Mouse (Mus musculus): ENCODE data around the gene Rab43. TPM values are rescaled to one million over a fixed set of nuclear protein-coding genes. Genes with fewer than 3 reads are reported as not detected.

The Rab43 gene
- polyA plus RNA-seq, 1 experiment from 2014 or later = 10.8 TPM

DNA sequence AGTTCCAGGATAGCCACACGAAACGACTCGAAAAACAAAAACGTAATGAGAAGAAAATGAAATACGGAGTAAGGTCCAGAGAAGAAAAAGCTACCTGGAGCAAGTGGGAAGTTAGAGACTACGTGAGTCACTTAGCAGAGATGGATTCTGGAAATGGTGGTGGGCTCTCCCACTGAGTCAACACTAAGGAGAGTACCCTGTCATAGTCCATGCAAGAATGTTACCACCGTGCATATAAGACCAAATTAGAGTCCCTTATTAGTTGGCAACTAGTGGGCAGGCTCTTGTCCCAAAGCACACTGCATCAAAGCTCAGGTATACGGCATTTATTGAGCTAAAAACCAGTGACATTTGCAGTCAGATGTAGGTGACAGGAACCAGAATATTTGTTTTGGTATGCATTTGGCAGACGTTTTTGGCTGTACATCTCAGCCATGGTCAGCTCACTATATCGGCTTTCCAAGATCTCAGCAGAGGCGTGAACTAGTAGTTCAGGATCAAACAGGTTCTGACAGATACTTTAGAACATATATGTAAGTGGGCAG lies 27.9 kb upstream of the Rab43 start:
- Histone ChIP-seq H3K4me1 (peaks cover 10% of the 10 kb centered on the region; the same call in 1 of the 2 replicates), H3K27ac (no peak overlapping the region), H3K4me2 (replicated peaks) (0 out of 2 replicates have a peak overlapping the region, but pooled peaks have one; percentile 82), H3K36me3 (peaks cover 37% of the 10 kb centered on the region), H3K9me3 (no peaks in the 10 kb centered on the region), H3K9ac (0 out of 2 replicates have a peak overlapping the region, but pooled peaks have one; percentile 73), H3K4me3 (no peak overlapping the region), H3K27me3 (replicated peaks) (no peaks in the 10 kb centered on the region)
- no peak for ATAC-seq (ENCODE audit: low FRiP score, low read depth)
- WGBS = 62% methylated on average over 11 of the region's 11 CpGs

GRCm38 (mm10) chr6:87838551-87839197 lies 26.7 kb upstream of the Rab43 start, which contains the start of gene Isy1:
Gene Isy1, minus strand, starts transcription at chr6:87838798.
- Histone ChIP-seq H3K9ac (peak within 1 kb of the TSS; percentile 73), H3K27ac (peak within 1 kb of the TSS; percentile 85), H3K36me3 (peaks cover 33% of the 10 kb centered on the region), H3K4me1 (peaks cover 10% of the 10 kb centered on the region; the same call in 1 of the 2 replicates), H3K9me3 (no peaks in the 10 kb centered on the region), H3K4me2 (replicated peaks) (peak within 1 kb of the TSS; percentile 82), H3K27me3 (replicated peaks) (no peaks in the 10 kb centered on the region), H3K4me3 (peak within 1 kb of the TSS; percentile 64)
- ATAC-seq (ENCODE audit: low FRiP score, low read depth) = peak; percentile 97
- whole genome bisulfite sequencing = under 1% methylated on average over 46 of the region's 46 CpGs

- Histone ChIP-seq H3K27ac (no peak within 1 kb of the TSS), H3K36me3 (peaks cover 36% of the 10 kb centered on the region), H3K9ac (no peak within 1 kb of the TSS), H3K9me3 (no peaks in the 10 kb centered on the region), H3K27me3 (replicated peaks) (no peaks in the 10 kb centered on the region), H3K4me3 (no peak within 1 kb of the TSS), H3K4me2 (replicated peaks) (no peak within 1 kb of the TSS), H3K4me1 (peaks cover 10% of the 10 kb centered on the region; the same call in 1 of the 2 replicates)
- 93% methylated on average over 7 of the region's 7 CpGs for WGBS
- ATAC-seq (ENCODE audit: low FRiP score, low read depth) = no peak
Observed at GRCm38 (mm10) chr6:87835695-87836094, 23.7 kb upstream of the Rab43 start, which contains the start of gene Gm45140. Gene Gm45140, minus strand, starts transcription at chr6:87835795.

DNA sequence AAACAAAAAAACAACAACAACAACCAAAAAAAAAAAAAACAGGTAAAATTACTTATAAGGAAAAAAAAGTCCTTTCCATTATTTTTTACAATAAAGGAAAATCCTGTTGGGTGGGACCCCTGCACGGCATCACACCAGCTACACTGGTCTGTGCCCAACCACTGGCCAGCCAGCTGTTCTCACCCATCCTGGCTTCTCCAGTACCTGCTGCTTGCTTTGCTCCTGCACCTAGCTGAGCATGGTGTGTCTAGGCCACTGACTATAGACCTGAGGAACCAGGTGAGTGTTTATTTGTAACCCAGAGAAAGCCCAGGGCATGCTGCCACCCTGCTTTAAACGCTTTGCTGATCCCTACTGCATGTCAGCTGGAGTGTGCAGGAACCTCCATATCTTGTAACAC lies 8.4 kb upstream of the Rab43 start:
- WGBS = 98% methylated on average over 2 of the region's 2 CpGs
- Histone ChIP-seq H3K36me3 (peaks cover 96% of the 10 kb centered on the region), H3K27me3 (replicated peaks) (no peaks in the 10 kb centered on the region), H3K4me1 (no peaks in the 10 kb centered on the region), H3K4me3 (no peak overlapping the region), H3K4me2 (replicated peaks) (no peak overlapping the region), H3K9me3 (no peaks in the 10 kb centered on the region), H3K9ac (no peak overlapping the region), H3K27ac (no peak overlapping the region)
- ATAC-seq (ENCODE audit: low FRiP score, low read depth) = no peak

GRCm38 (mm10) chr6:87814486-87814885 lies 2.5 kb upstream of the Rab43 start:
- H3K4me3 ChIP-seq = no peak overlapping the region
- no peak overlapping the region for H3K4me2 ChIP-seq (replicated peaks)
- no peak overlapping the region for H3K9ac ChIP-seq
- no peaks in the 10 kb centered on the region for H3K27me3 ChIP-seq (replicated peaks)
- 92% methylated on average over 5 of the region's 5 CpGs for WGBS
- no peaks in the 10 kb centered on the region for H3K9me3 ChIP-seq
- ATAC-seq (ENCODE audit: low FRiP score, low read depth) = no peak
- H3K4me1 ChIP-seq = peaks cover 11% of the 10 kb centered on the region
- H3K36me3 ChIP-seq = peaks cover 54% of the 10 kb centered on the region
- H3K27ac ChIP-seq = no peak overlapping the region

GRCm38 (mm10) chr6:87812656-87813055 lies 692 bp upstream of the Rab43 start:
- 93% methylated on average over 1 of the region's 1 CpGs for WGBS
- no peak overlapping the region for H3K27ac ChIP-seq
- H3K27me3 ChIP-seq (replicated peaks) = no peaks in the 10 kb centered on the region
- no peak overlapping the region for H3K9ac ChIP-seq
- no peak for ATAC-seq (ENCODE audit: low FRiP score, low read depth)
- H3K4me2 ChIP-seq (replicated peaks) = peak overlapping the region; percentile 96
- no peaks in the 10 kb centered on the region for H3K9me3 ChIP-seq
- no peak overlapping the region for H3K4me3 ChIP-seq
- H3K4me1 ChIP-seq = peaks cover 11% of the 10 kb centered on the region
- H3K36me3 ChIP-seq = peaks cover 35% of the 10 kb centered on the region

DNA sequence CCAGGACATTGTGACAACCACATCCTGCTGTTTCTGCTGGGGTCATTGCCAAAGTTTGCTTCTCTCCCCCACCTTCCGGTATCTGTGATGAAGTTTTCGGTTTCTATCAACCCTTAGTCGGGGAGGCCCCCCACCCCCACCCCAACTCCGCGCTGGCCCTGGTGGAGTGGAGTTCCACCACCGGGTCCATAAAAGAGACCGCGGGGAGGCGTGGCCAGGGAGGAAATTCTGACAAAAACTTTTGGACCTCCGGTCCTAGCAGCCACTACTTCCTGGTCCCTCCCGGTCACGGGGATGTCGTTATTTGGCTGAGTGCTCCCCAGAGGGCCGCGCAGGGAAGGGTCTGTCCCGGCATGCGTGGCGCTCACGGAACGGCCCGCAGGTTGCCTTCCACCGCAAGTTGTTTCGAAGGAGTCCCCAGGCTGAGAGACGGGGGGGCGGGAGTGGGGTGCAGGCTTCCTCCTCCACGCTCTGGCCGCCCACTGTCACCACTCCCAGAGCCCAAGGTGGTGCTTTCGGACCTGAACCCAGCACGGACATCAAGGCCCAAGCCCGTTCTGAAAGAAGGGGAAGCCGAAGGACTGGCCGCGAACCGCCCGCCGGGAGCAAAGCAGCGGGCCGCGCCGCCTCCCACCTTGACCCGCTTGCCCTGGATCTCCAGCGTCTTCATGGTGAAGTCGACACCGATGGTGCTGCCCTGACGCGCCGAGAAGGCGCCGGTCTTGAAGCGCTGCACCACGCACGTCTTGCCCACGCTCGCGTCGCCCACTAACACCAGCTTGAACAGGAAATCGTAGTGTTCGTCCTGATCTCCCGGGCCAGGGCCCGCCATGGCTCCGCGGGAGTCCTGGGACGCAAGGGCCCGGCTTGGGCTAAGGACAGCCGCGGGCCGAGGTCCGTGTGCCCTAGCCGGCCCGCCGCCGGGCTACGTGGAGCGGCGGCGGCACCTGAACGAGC lies 973 bp downstream of the Rab43 start:
- H3K27ac ChIP-seq = 0 out of 2 replicates have a peak overlapping the region, but pooled peaks have one; percentile 17

DNA sequence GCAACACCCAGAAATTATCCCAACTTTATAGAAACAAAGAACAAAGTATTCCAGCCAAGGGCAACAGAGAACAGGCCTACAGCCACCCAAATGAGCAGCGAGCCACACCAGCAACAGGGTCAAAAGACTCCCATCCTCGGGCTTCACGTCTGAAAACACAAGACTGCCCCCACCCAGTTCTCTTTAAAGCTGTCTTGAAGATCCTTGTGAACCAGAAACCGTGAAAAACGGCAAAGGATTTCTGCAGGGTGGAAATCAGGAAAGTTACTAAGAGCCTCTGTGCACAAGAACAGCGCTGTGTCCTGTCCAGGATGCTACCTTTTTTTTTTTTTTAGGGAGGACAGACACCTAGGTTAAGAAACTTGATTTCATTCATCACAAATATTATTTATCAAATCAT lies 1.7 kb downstream of the Rab43 start:
- H3K27ac ChIP-seq = no peak overlapping the region
- WGBS = 43% methylated on average over 6 of the region's 6 CpGs
- H3K9ac ChIP-seq = no peak overlapping the region
- no peaks in the 10 kb centered on the region for H3K9me3 ChIP-seq
- no peaks in the 10 kb centered on the region for H3K27me3 ChIP-seq (replicated peaks)
- H3K4me2 ChIP-seq (replicated peaks) = peak overlapping the region; percentile 96
- H3K36me3 ChIP-seq = peaks cover 12% of the 10 kb centered on the region
- H3K4me3 ChIP-seq = peak overlapping the region; percentile 64; the same call in 1 of the 2 replicates
- H3K4me1 ChIP-seq = peaks cover 11% of the 10 kb centered on the region
- no peak for ATAC-seq (ENCODE audit: low FRiP score, low read depth)

More for the DNA sequence above, 973 bp downstream of the Rab43 start:
- Histone ChIP-seq H3K4me1 (peaks cover 11% of the 10 kb centered on the region), H3K36me3 (peaks cover 19% of the 10 kb centered on the region), H3K27me3 (replicated peaks) (no peaks in the 10 kb centered on the region), H3K9ac (peak overlapping the region; percentile 78), H3K4me3 (peak overlapping the region; percentile 64), H3K9me3 (no peaks in the 10 kb centered on the region), H3K4me2 (replicated peaks) (peak overlapping the region; percentile 96)
- peak; percentile 70 for ATAC-seq (ENCODE audit: low FRiP score, low read depth)
- WGBS = 1% methylated on average over 77 of the region's 77 CpGs

- Histone ChIP-seq H3K36me3 (peaks cover 8% of the 10 kb centered on the region; the same call in 1 of the 2 replicates), H3K4me2 (replicated peaks) (no peak overlapping the region), H3K27me3 (replicated peaks) (no peaks in the 10 kb centered on the region), H3K4me1 (peaks cover 11% of the 10 kb centered on the region), H3K9ac (no peak overlapping the region), H3K27ac (no peak overlapping the region), H3K4me3 (no peak overlapping the region), H3K9me3 (no peaks in the 10 kb centered on the region)
- 89% methylated on average over 6 of the region's 6 CpGs for WGBS
- ATAC-seq (ENCODE audit: low FRiP score, low read depth) = no peak
Observed at GRCm38 (mm10) chr6:87809651-87810161, 2.3 kb downstream of the Rab43 start.

DNA sequence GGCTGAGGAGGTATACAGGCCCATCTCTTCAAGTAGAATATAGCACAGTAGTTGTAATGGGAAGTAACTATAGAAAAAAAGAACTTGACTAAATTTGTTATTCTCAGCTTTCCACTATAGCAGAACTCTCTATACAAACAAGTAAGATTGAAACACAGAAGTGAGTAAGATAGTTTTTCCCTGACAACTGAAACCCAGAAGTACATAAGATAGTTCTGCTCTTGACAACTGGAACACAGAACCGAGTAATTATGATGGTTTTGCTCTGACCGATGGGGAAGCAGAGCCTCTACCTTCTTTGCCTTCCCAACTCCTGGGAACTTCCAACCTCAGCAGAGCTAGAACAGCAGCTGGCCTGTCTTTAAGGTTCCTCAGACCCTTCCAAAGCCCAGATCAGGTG lies 2.8 kb downstream of the Rab43 start:
- Histone ChIP-seq H3K4me3 (no peak overlapping the region), H3K27me3 (replicated peaks) (no peaks in the 10 kb centered on the region), H3K9ac (no peak overlapping the region), H3K9me3 (no peaks in the 10 kb centered on the region), H3K4me2 (replicated peaks) (no peak overlapping the region), H3K27ac (no peak overlapping the region), H3K36me3 (peaks cover 8% of the 10 kb centered on the region; the same call in 1 of the 2 replicates), H3K4me1 (peaks cover 11% of the 10 kb centered on the region)
- no peak for ATAC-seq (ENCODE audit: low FRiP score, low read depth)
- WGBS = 95% methylated on average over 2 of the region's 2 CpGs

DNA sequence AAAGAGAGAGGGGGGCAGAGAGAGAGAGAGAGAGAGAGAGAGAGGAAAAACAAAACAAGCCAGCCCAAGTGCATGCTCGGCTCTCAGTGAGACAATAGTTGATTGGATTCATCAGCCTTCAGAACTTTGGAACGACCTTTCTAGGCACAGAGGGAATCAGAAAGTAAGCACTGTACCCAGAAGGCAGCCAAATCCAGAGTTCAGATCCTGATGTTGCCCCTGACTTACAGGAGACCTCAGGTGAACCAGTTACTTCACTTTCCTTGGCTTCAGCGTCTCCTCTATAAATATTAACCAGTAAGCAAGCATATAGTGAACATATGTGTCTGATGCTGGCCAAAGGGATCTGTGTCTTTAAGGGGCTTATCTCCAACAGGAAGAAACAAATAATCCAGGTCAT lies 3.4 kb downstream of the Rab43 start:
- Histone ChIP-seq H3K4me2 (replicated peaks) (no peak overlapping the region), H3K4me3 (no peak overlapping the region), H3K4me1 (peaks cover 11% of the 10 kb centered on the region), H3K36me3 (0 out of 2 replicates have a peak, but pooled peaks cover 3% of the 10 kb centered on the region), H3K9me3 (no peaks in the 10 kb centered on the region), H3K9ac (no peak overlapping the region), H3K27ac (no peak overlapping the region), H3K27me3 (replicated peaks) (no peaks in the 10 kb centered on the region)
- ATAC-seq (ENCODE audit: low FRiP score, low read depth) = no peak
- 70% methylated on average over 3 of the region's 3 CpGs for WGBS

Measured in neural tube, embryonic 12.5 days (tissue).